Mouse (Mus musculus) lung, embryonic 16.5 days (tissue): ENCODE data around the gene Adamtsl4. TPM values are rescaled to one million over a fixed set of nuclear protein-coding genes. Genes with fewer than 3 reads are reported as not detected.

Experiments
- ATAC-seq: fragments of 200-750 bp; cut with Nextera tagmentation; 2 replicates; pipeline ENCODE4 v1.8.0; 2017; ENCODE audit warnings: low read depth, mild to moderate bottlenecking, moderate library complexity
- H3K27ac ChIP-seq: fragments of 300-500 bp; sonication (generic); 2 replicates; pipeline ENCODE4 v1.5.1; 2014; ENCODE audit warnings: mild to moderate bottlenecking, control low read depth, low read length
- H3K27me3 ChIP-seq: fragments of 300-500 bp; sonication (generic); 2 replicates; pipeline ENCODE4 v1.6.1; 2014; ENCODE audit warnings: low read depth, low read length, mixed read lengths; ENCODE audit not compliant: control insufficient read depth, insufficient read depth
- H3K36me3 ChIP-seq: fragments of 300-500 bp; sonication (generic); 2 replicates; pipeline ENCODE4 v1.6.1; 2014; ENCODE audit warnings: low read length; ENCODE audit not compliant: control insufficient read depth, insufficient read depth
- H3K4me1 ChIP-seq: fragments of 300-500 bp; sonication (generic); replicated peaks from 2 replicates; pipeline ENCODE4 v1.6.1; 2014; ENCODE audit warnings: low read length, mixed read lengths; ENCODE audit not compliant: control insufficient read depth, insufficient read depth
- H3K4me2 ChIP-seq: fragments of 300-500 bp; sonication (generic); 2 replicates; pipeline ENCODE4 v1.6.1; 2014; ENCODE audit warnings: low read depth, low read length, control low read depth
- H3K4me3 ChIP-seq: fragments of 300-500 bp; sonication (generic); 2 replicates; pipeline ENCODE4 v1.5.1; 2014; ENCODE audit warnings: mild to moderate bottlenecking, low read length, control low read depth
- H3K9ac ChIP-seq: fragments of 300-500 bp; sonication (generic); 2 replicates; pipeline ENCODE4 v1.6.1; 2014; ENCODE audit warnings: low read length, control low read depth
- H3K9me3 ChIP-seq: fragments of 300-500 bp; sonication (generic); 2 replicates; pipeline ENCODE4 v1.6.1; 2016; ENCODE audit warnings: low read length; ENCODE audit not compliant: control insufficient read depth
- WGBS: fragments of 180-500 bp; shearing (Covaris S2); extraction: QIAGEN DNeasy Blood & Tissue Kit; methylation state at CpG from one replicate; pipeline ENCODE4 v1.1.7; 2014; 5-methylcytosine and 5-hydroxymethylcytosine counted together
- polyA plus RNA-seq: library from polyadenylated mRNA; unstranded; fragments of >200 nt; fragmentation: Nextera tagmentation; extraction: Ambion mirVana; gene quantifications from 2 replicates; pipeline ENCODE4 v1.2.1, GENCODE M21; 2015

The Adamtsl4 gene
- polyA plus RNA-seq, 1 experiment from 2014 or later, result 5.5 TPM

DNA sequence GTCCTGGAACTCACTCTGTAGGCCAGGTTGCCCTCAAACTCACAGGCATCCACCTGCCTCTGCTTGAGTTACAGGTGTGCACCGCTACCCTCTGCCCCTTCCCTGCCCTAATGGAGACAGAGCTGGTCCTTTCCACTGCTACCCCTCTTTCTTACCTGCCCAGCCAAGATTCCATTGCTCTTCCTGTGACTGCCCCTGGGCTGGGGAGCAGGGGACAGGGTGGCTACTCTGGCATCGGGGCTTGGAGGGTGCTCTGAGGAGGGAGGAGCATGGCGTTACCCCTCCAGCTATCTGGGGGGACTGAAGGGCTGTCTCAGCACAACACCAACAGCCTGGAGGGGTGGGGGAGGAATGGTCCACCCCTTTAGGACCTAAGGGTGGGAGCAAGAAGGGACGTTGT lies 2.4 kb downstream of the Adamtsl4 start:
- no peak overlapping the region for H3K4me3 ChIP-seq
- H3K27ac ChIP-seq, result no peak overlapping the region
- no peaks in the 10 kb centered on the region for H3K36me3 ChIP-seq
- no peaks in the 10 kb centered on the region for H3K27me3 ChIP-seq
- H3K9ac ChIP-seq, result no peak overlapping the region
- H3K4me1 ChIP-seq, result peaks cover 35% of the 10 kb centered on the region
- no peak for ATAC-seq
- H3K9me3 ChIP-seq, result no peaks in the 10 kb centered on the region
- WGBS, result 78% methylated on average over 4 of the region's 4 CpGs
- H3K4me2 ChIP-seq, result no peak overlapping the region

GRCm38 (mm10) chr3:95684846-95685245 lies 2.9 kb downstream of the Adamtsl4 start:
- H3K36me3 ChIP-seq, result no peaks in the 10 kb centered on the region
- 31% methylated on average over 6 of the region's 8 CpGs for WGBS
- H3K9me3 ChIP-seq, result no peaks in the 10 kb centered on the region
- H3K4me1 ChIP-seq, result peaks cover 31% of the 10 kb centered on the region
- H3K4me3 ChIP-seq, result no peak overlapping the region
- no peak overlapping the region for H3K4me2 ChIP-seq
- H3K27ac ChIP-seq, result no peak overlapping the region
- H3K9ac ChIP-seq, result no peak overlapping the region
- no peak for ATAC-seq
- no peaks in the 10 kb centered on the region for H3K27me3 ChIP-seq

GRCm38 (mm10) chr3:95682878-95683277 lies 4.8 kb downstream of the Adamtsl4 start:
- ATAC-seq, result no peak
- Histone ChIP-seq H3K4me1 (peaks cover 19% of the 10 kb centered on the region), H3K9ac (no peak overlapping the region), H3K4me3 (no peak overlapping the region), H3K9me3 (no peaks in the 10 kb centered on the region), H3K36me3 (peaks cover 4% of the 10 kb centered on the region; the same call in 1 of the 2 replicates), H3K4me2 (no peak overlapping the region), H3K27me3 (no peaks in the 10 kb centered on the region), H3K27ac (no peak overlapping the region)
- 45% methylated on average over 5 of the region's 5 CpGs for WGBS

GRCm38 (mm10) chr3:95681365-95681764 lies 6.4 kb downstream of the Adamtsl4 start:
- H3K36me3 ChIP-seq, result peaks cover 4% of the 10 kb centered on the region; the same call in 1 of the 2 replicates
- no peak overlapping the region for H3K4me3 ChIP-seq
- no peak overlapping the region for H3K27ac ChIP-seq
- peaks cover 9% of the 10 kb centered on the region for H3K4me1 ChIP-seq
- WGBS, result 26% methylated on average over 11 of the region's 11 CpGs
- H3K4me2 ChIP-seq, result no peak overlapping the region
- H3K9me3 ChIP-seq, result no peaks in the 10 kb centered on the region
- no peaks in the 10 kb centered on the region for H3K27me3 ChIP-seq
- ATAC-seq, result no peak
- H3K9ac ChIP-seq, result no peak overlapping the region

GRCm38 (mm10) chr3:95680673-95681072 lies 7.0 kb downstream of the Adamtsl4 start:
- WGBS, result 88% methylated on average over 6 of the region's 6 CpGs
- Histone ChIP-seq H3K4me1 (peaks cover 13% of the 10 kb centered on the region), H3K9ac (no peak overlapping the region)

DNA sequence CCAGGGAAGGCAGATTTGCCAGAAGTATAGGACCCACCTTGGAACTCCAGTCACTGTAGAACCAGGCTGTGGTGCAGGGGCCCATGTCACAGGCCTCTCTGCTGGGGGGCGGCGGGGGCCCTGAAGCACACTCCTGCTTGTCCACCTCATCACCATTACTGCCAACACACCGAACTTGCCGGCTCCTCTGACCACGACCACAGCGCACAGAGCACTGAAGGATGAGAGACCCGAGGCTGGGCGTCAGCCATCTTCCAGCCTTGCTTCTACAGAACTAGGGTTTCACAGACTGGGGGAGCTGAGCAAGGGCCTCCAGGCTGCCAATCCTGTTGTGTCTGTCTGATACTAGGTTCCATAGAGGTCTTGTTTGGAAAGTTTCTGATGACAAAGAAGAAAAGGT lies 8.2 kb downstream of the Adamtsl4 start:
- Histone ChIP-seq H3K4me1 (peaks cover 24% of the 10 kb centered on the region), H3K9me3 (no peaks in the 10 kb centered on the region), H3K9ac (no peak overlapping the region), H3K4me3 (no peak overlapping the region), H3K27ac (no peak overlapping the region), H3K4me2 (no peak overlapping the region), H3K27me3 (no peaks in the 10 kb centered on the region), H3K36me3 (peaks cover 4% of the 10 kb centered on the region; the same call in 1 of the 2 replicates)
- 88% methylated on average over 8 of the region's 8 CpGs for WGBS
- ATAC-seq, result no peak

More at GRCm38 (mm10) chr3:95680673-95681072, 7.0 kb downstream of the Adamtsl4 start:
- H3K4me2 ChIP-seq, result no peak overlapping the region
- ATAC-seq, result no peak
- no peaks in the 10 kb centered on the region for H3K27me3 ChIP-seq
- H3K36me3 ChIP-seq, result peaks cover 4% of the 10 kb centered on the region; the same call in 1 of the 2 replicates
- no peak overlapping the region for H3K4me3 ChIP-seq
- H3K27ac ChIP-seq, result no peak overlapping the region
- H3K9me3 ChIP-seq, result no peaks in the 10 kb centered on the region

DNA sequence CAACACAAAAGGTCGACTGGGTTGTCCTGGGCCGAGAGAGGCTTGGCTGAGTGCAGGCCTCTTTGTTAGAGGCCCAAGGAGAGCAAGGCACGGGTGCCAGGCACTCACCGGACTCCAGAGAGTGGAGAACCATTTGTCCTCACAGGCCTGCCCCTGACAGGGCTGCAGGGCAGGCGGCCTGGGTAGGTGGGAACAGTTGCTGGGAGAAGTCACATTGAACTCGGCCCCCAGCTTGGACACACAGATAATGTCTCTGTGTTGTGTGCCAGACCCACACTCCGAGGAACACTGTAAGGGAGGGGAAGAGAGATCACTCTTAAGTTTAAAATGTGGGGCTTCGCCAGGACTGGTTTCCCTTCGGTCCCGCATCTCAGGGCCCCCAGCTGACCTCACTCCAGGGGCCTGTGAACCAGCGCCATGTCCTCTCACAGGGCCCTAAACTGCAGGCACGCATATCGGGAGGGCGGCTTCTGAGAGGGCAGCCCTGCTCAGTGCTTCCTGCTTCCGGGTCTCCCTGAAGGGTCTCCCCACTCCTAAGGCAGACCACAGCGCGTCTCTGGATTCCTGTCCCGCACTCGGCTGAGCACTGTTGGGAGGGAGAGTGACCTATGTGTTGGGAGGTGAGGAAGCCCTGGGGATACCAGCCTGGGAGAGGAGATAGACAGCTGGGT lies 10.2 kb downstream of the Adamtsl4 start:
- H3K9ac ChIP-seq, result no peak overlapping the region
- H3K27ac ChIP-seq, result no peak overlapping the region
- no peak overlapping the region for H3K4me3 ChIP-seq
- no peaks in the 10 kb centered on the region for H3K27me3 ChIP-seq
- peaks cover 44% of the 10 kb centered on the region for H3K4me1 ChIP-seq
- peaks cover 4% of the 10 kb centered on the region; the same call in 1 of the 2 replicates for H3K36me3 ChIP-seq
- H3K4me2 ChIP-seq, result no peak overlapping the region
- ATAC-seq, result no peak
- whole genome bisulfite sequencing, result 79% methylated on average over 19 of the region's 19 CpGs
- H3K9me3 ChIP-seq, result no peaks in the 10 kb centered on the region

GRCm38 (mm10) chr3:95676745-95677419 lies 10.8 kb downstream of the Adamtsl4 start:
- Histone ChIP-seq H3K4me3 (no peak overlapping the region), H3K9me3 (no peaks in the 10 kb centered on the region), H3K4me1 (peaks cover 50% of the 10 kb centered on the region), H3K27me3 (no peaks in the 10 kb centered on the region), H3K27ac (peak overlapping the region; percentile 99; the same call in 1 of the 2 replicates), H3K9ac (no peak overlapping the region; the same call in 1 of the 2 replicates), H3K4me2 (no peak overlapping the region), H3K36me3 (peaks cover 4% of the 10 kb centered on the region; the same call in 1 of the 2 replicates)
- WGBS, result 56% methylated on average over 15 of the region's 15 CpGs
- no peak for ATAC-seq

GRCm38 (mm10) chr3:95675301-95676092 lies 12.2 kb downstream of the Adamtsl4 start:
- Histone ChIP-seq H3K4me1 (peaks cover 47% of the 10 kb centered on the region), H3K9me3 (no peaks in the 10 kb centered on the region), H3K27me3 (no peaks in the 10 kb centered on the region), H3K36me3 (peaks cover 4% of the 10 kb centered on the region; the same call in 1 of the 2 replicates), H3K4me3 (no peak overlapping the region), H3K9ac (peak overlapping the region; percentile 55), H3K4me2 (peak overlapping the region; percentile 47), H3K27ac (peak overlapping the region; percentile 99)
- WGBS, result 2% methylated on average over 8 of the region's 8 CpGs
- peak; percentile 75 for ATAC-seq
